ENCODE assay signal across 8 mouse cellular contexts in the genomic region with DNA sequence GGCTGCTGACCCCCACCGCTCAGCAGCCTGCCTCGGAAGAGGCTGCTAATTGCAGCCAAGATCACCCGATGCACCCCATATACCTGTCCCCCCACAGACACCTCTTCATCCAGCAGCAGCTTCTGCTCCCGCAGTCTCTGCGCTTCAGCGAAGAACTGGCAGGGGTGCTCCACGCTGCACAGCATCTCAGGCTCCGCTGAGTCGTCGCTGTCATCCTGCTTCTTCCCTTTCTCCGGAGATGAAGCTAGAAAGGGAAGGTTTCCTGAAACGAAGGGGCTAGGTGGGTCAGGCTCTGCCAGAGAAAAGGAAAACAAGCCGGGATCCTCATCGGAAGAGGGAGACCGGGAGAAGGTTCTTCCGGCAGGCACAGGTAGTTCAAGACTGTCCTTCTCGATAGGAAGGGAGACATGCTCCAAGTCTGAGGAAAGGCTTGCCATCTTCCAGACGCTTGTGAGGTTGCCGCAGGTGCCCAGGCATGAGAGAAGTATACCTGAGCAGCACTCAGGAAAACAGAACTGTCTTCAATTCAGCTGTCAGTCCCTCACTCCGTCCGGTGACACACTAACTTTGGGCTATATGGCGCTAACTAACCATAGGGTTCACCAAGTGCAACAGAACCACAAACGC. TPM values are rescaled to one million over a fixed set of nuclear protein-coding genes. Genes with fewer than 3 reads are reported as not detected.
DNase-seq lines count a peak whose midpoint lies in the region; ATAC-seq lines count a peak whose summit lies in the region.

No protein-coding gene starts in this region.

- peak; percentile 29 for DNase-seq in adrenal gland, postnatal 14 days
- no peak for DNase-seq in adrenal gland, adult 18-20 months (ENCODE audit: low spot score in 2 of 2)
- peak; percentile 16 for DNase-seq in thymus, postnatal 4 days
- no peak for DNase-seq in thymus, postnatal 0 days (ENCODE audit: low spot score)

- peaks cover 10% of the 10 kb centered on the region for H3K4me1 ChIP-seq in heart, embryonic 16.5 days (ENCODE audit: control insufficient read depth, insufficient read depth, low read length)
- peaks cover 8% of the 10 kb centered on the region; the same call in 1 of the 2 replicates for H3K4me1 ChIP-seq in limb, embryonic 12.5 days (replicated peaks)
- peaks cover 15% of the 10 kb centered on the region for H3K4me1 ChIP-seq in neural tube, embryonic 15.5 days

- no peak overlapping the region for H3K27ac ChIP-seq in heart, embryonic 16.5 days (ENCODE audit: low read length)
- H3K27ac ChIP-seq in limb, embryonic 12.5 days: no peak overlapping the region
- peak overlapping the region; percentile 65 for H3K27ac ChIP-seq in neural tube, embryonic 15.5 days (replicated peaks)

- H3K4me3 ChIP-seq in heart, embryonic 16.5 days (ENCODE audit: low read length): peak overlapping the region; percentile 55
- H3K4me3 ChIP-seq in limb, embryonic 12.5 days (replicated peaks): peak overlapping the region; percentile 41
- peak overlapping the region; percentile 51 for H3K4me3 ChIP-seq in neural tube, embryonic 15.5 days (replicated peaks)

- no peaks in the 10 kb centered on the region for H3K9me3 ChIP-seq in heart, embryonic 16.5 days (replicated peaks; ENCODE audit: control insufficient read depth, low read length)
- no peaks in the 10 kb centered on the region for H3K9me3 ChIP-seq in limb, embryonic 12.5 days
- H3K9me3 ChIP-seq in neural tube, embryonic 15.5 days (replicated peaks): no peaks in the 10 kb centered on the region

- ATAC-seq in heart, embryonic 16.5 days (replicated peaks; ENCODE audit: extremely low read depth, insufficient read depth, low FRiP score): no peak
- no peak for ATAC-seq in limb, embryonic 12.5 days (ENCODE audit: insufficient number of reproducible peaks, insufficient read depth, low FRiP score, low TSS enrichment, low read depth)
- ATAC-seq in neural tube, embryonic 15.5 days (ENCODE audit: low FRiP score): peak; percentile 93
- ATAC-seq in megakaryocyte progenitor cell, adult 5-6 weeks (replicated peaks; ENCODE audit: poor library complexity): no peak

- WGBS in heart, embryonic 16.5 days: 19% methylated on average over 23 of the region's 23 CpGs
- 18% methylated on average over 23 of the region's 23 CpGs for WGBS in limb, embryonic 12.5 days
- 17% methylated on average over 23 of the region's 23 CpGs for WGBS in neural tube, embryonic 15.5 days

- H3K9ac ChIP-seq in heart, embryonic 16.5 days (ENCODE audit: low read length): peak overlapping the region; percentile 61
- peak overlapping the region; percentile 48; the same call in 1 of the 2 replicates for H3K9ac ChIP-seq in limb, embryonic 12.5 days (replicated peaks)
- H3K9ac ChIP-seq in neural tube, embryonic 15.5 days (replicated peaks): peak overlapping the region; percentile 66

- peaks cover 6% of the 10 kb centered on the region for H3K27me3 ChIP-seq in heart, embryonic 16.5 days (ENCODE audit: control insufficient read depth, insufficient read depth, low read length)
- H3K27me3 ChIP-seq in limb, embryonic 12.5 days: peaks cover 39% of the 10 kb centered on the region
- 0 out of 2 replicates have a peak, but pooled peaks cover 5% of the 10 kb centered on the region for H3K27me3 ChIP-seq in neural tube, embryonic 15.5 days (replicated peaks)

- H3K36me3 ChIP-seq in heart, embryonic 16.5 days (ENCODE audit: control insufficient read depth, insufficient read depth): no peaks in the 10 kb centered on the region
- no peaks in the 10 kb centered on the region for H3K36me3 ChIP-seq in limb, embryonic 12.5 days
- no peaks in the 10 kb centered on the region for H3K36me3 ChIP-seq in neural tube, embryonic 15.5 days

- H3K4me2 ChIP-seq in heart, embryonic 16.5 days (ENCODE audit: low read depth, low read length): peak overlapping the region; percentile 86
- H3K4me2 ChIP-seq in limb, embryonic 12.5 days: peak overlapping the region; percentile 67
- peak overlapping the region; percentile 90 for H3K4me2 ChIP-seq in neural tube, embryonic 15.5 days

RNA-seq across cellular contexts. Expression of a gene that starts 0.4 kb away (rescaled TPM):
- total RNA-seq in adrenal gland, postnatal 14 days (2021): 1.1 and 1.5 TPM in 2 replicates
- 1 to 10 TPM in 1 of 2 experiments, under 1 TPM in 1; 0.83 to 1.3 TPM for total RNA-seq in adrenal gland, adult 18-20 months (2021)
- 0.18 and 0.30 TPM in 2 replicates for polyA plus RNA-seq in thymus, postnatal 0 days (2015; fragmentation: Nextera tagmentation; extraction: Ambion mirVana)
- 0.12 and 0.16 TPM in 2 replicates for polyA plus RNA-seq in heart, embryonic 16.5 days (2015; fragmentation: Nextera tagmentation; extraction: Ambion mirVana)
- 0.11 TPM in 1 of 2 replicates, not detected in the other for polyA plus RNA-seq in limb, embryonic 12.5 days (2016; fragmentation: Nextera tagmentation; extraction: Ambion mirVana)
- polyA plus RNA-seq in neural tube, embryonic 15.5 days (2015; fragmentation: Nextera tagmentation; extraction: Ambion mirVana): 3.4 and 4.1 TPM in 2 replicates
- 0.10 TPM in 1 of 2 replicates, not detected in the other for total RNA-seq in megakaryocyte progenitor cell, adult 5-6 weeks (2015)
- 0.25 and 0.37 TPM in 2 replicates for total RNA-seq in megakaryocyte progenitor cell, adult 5-6 weeks (2017)

RNA-seq across cellular contexts. Expression of a gene that starts 26.5 kb away (rescaled TPM):
- 20.8 and 23.3 TPM in 2 replicates for total RNA-seq in adrenal gland, postnatal 14 days (2021)
- 10 to 100 TPM; 22.2 to 25.2 TPM for total RNA-seq in adrenal gland, adult 18-20 months (2021)
- polyA plus RNA-seq in thymus, postnatal 0 days (2015; fragmentation: Nextera tagmentation; extraction: Ambion mirVana): 10.7 and 11.2 TPM in 2 replicates
- 5.1 and 5.6 TPM in 2 replicates for polyA plus RNA-seq in heart, embryonic 16.5 days (2015; fragmentation: Nextera tagmentation; extraction: Ambion mirVana)
- 5.5 and 7.4 TPM in 2 replicates for polyA plus RNA-seq in limb, embryonic 12.5 days (2016; fragmentation: Nextera tagmentation; extraction: Ambion mirVana)
- polyA plus RNA-seq in neural tube, embryonic 15.5 days (2015; fragmentation: Nextera tagmentation; extraction: Ambion mirVana): 3.1 and 4.0 TPM in 2 replicates
- 32.3 and 37.7 TPM in 2 replicates for total RNA-seq in megakaryocyte progenitor cell, adult 5-6 weeks (2015)
- 8.4 and 21.0 TPM in 2 replicates for total RNA-seq in megakaryocyte progenitor cell, adult 5-6 weeks (2017)

RNA-seq across cellular contexts. Expression of a gene that starts 27.8 kb away (rescaled TPM):
- total RNA-seq in adrenal gland, postnatal 14 days (2021): 60.9 TPM in 2 replicates
- 10 to 100 TPM; 48.9 to 51.3 TPM for total RNA-seq in adrenal gland, adult 18-20 months (2021)
- 111 and 123 TPM in 2 replicates for polyA plus RNA-seq in thymus, postnatal 0 days (2015; fragmentation: Nextera tagmentation; extraction: Ambion mirVana)
- 134 and 141 TPM in 2 replicates for polyA plus RNA-seq in heart, embryonic 16.5 days (2015; fragmentation: Nextera tagmentation; extraction: Ambion mirVana)
- 168 and 171 TPM in 2 replicates for polyA plus RNA-seq in limb, embryonic 12.5 days (2016; fragmentation: Nextera tagmentation; extraction: Ambion mirVana)
- polyA plus RNA-seq in neural tube, embryonic 15.5 days (2015; fragmentation: Nextera tagmentation; extraction: Ambion mirVana): 107 and 125 TPM in 2 replicates
- 116 and 117 TPM in 2 replicates for total RNA-seq in megakaryocyte progenitor cell, adult 5-6 weeks (2015)
- total RNA-seq in megakaryocyte progenitor cell, adult 5-6 weeks (2017): 117 and 125 TPM in 2 replicates

RNA-seq across cellular contexts. Expression of a gene that starts 27.9 kb away (rescaled TPM):
- total RNA-seq in adrenal gland, postnatal 14 days (2021): 66.1 and 71.3 TPM in 2 replicates
- 10 to 100 TPM; 50.7 to 66.7 TPM for total RNA-seq in adrenal gland, adult 18-20 months (2021)
- 165 and 184 TPM in 2 replicates for polyA plus RNA-seq in thymus, postnatal 0 days (2015; fragmentation: Nextera tagmentation; extraction: Ambion mirVana)
- 118 and 126 TPM in 2 replicates for polyA plus RNA-seq in heart, embryonic 16.5 days (2015; fragmentation: Nextera tagmentation; extraction: Ambion mirVana)
- 350 and 374 TPM in 2 replicates for polyA plus RNA-seq in limb, embryonic 12.5 days (2016; fragmentation: Nextera tagmentation; extraction: Ambion mirVana)
- polyA plus RNA-seq in neural tube, embryonic 15.5 days (2015; fragmentation: Nextera tagmentation; extraction: Ambion mirVana): 157 and 177 TPM in 2 replicates
- 246 and 285 TPM in 2 replicates for total RNA-seq in megakaryocyte progenitor cell, adult 5-6 weeks (2015)
- 189 and 223 TPM in 2 replicates for total RNA-seq in megakaryocyte progenitor cell, adult 5-6 weeks (2017)

RNA-seq across cellular contexts. Expression of a gene that starts 33.8 kb away (rescaled TPM):
- total RNA-seq in adrenal gland, postnatal 14 days (2021): 44.3 and 47.2 TPM in 2 replicates
- total RNA-seq in adrenal gland, adult 18-20 months (2021): 10 to 100 TPM; 54.8 to 63.0 TPM
- polyA plus RNA-seq in thymus, postnatal 0 days (2015; fragmentation: Nextera tagmentation; extraction: Ambion mirVana): 42.3 and 45.5 TPM in 2 replicates
- polyA plus RNA-seq in heart, embryonic 16.5 days (2015; fragmentation: Nextera tagmentation; extraction: Ambion mirVana): 32.5 and 37.9 TPM in 2 replicates
- polyA plus RNA-seq in limb, embryonic 12.5 days (2016; fragmentation: Nextera tagmentation; extraction: Ambion mirVana): 58.7 and 59.1 TPM in 2 replicates
- polyA plus RNA-seq in neural tube, embryonic 15.5 days (2015; fragmentation: Nextera tagmentation; extraction: Ambion mirVana): 98.6 and 99.7 TPM in 2 replicates
- 47.0 and 58.0 TPM in 2 replicates for total RNA-seq in megakaryocyte progenitor cell, adult 5-6 weeks (2015)
- total RNA-seq in megakaryocyte progenitor cell, adult 5-6 weeks (2017): 10.4 and 17.9 TPM in 2 replicates

Comparison
In these comparisons a context has a peak if more than half of its experiments do, and no peak if none do; other contexts are left out.
1. DNase-seq: peak in adrenal gland, postnatal 14 days (single experiment) and thymus, postnatal 4 days (single experiment); none in adrenal gland, adult 18-20 months (0 of 2) and thymus, postnatal 0 days (single experiment).
2. Peak in every context shown above with its lines, with median percentiles within 50 percentile points of each other: H3K4me2 ChIP-seq, H3K4me3 ChIP-seq and H3K9ac ChIP-seq.